Mouse (Mus musculus) monocyte, adult 2 months (primary cell): Measurements from ENCODE around the gene Men1.

Experiments used
- DNase-seq, 2 experiments: peaks; one replicate each; pipeline ENCODE4 v3.0.0; 2022; ENCODE audit warnings: low spot score in 2 of 2, low read depth in 1 of 2

Gene Men1

DNA sequence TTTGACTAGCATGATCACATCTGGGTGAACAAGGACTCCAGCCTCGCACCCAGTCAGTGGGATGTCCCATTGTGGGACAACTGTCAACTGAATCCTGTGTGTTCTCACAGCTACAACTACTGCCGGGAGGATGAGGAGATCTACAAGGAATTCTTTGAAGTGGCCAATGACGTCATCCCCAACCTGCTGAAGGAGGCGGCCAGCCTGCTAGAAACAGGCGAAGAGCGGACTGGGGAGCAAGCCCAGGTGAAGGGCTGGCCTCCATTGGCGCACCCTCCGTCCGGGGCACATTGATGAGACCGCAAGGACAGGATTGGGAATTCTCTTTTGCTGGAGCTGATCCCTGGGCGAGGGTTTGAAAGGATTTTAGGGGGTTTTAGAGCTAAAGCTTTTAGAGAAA, 3.9 kb downstream of the Men1 start:
- DNase-seq = no peak

DNA sequence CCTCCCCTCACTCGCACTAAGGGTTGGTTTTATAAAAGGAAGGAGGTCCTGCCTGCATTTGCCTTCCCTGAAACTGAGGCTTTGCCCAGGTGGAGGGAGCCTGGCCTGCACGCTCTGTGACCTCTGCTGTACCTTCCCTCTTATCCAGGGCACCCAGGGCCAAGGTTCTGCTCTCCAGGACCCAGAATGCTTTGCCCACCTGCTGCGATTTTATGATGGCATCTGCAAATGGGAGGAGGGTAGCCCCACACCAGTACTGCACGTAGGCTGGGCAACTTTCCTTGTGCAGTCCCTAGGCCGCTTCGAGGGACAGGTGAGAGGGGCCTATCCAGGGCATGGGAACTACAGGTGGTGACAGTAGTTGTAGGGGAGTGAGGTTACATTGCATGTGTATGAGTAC, 4.4 kb downstream of the Men1 start:
- DNase-seq = no peak

DNA sequence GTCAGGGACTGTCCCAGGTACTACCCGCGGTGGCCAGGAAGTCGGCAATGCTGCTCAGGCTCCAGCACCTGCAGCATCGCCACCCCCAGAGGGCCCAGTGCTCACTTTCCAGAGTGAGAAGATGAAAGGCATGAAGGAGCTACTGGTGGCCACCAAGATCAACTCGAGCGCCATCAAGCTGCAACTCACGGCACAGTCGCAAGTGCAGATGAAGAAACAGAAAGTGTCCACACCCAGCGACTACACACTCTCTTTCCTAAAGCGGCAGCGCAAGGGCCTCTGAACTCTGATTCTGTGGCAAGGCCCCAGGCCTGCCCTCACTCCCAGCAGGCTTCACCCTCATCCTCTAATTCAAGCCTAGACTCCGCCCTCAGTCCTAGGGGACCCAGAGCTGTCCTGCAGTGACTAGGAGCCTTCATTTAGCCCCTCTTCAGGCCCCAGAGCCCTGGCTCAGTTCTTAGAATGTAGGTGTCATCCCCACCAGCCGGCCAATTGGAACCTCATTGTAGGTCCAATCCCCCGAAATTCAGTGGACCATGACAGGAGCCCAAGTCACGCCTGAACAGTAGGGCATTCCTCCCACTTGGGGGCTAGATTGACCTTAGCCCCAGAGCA, 5.2 kb downstream of the Men1 start:
- peak; percentile 58 to 66 for DNase-seq

DNA sequence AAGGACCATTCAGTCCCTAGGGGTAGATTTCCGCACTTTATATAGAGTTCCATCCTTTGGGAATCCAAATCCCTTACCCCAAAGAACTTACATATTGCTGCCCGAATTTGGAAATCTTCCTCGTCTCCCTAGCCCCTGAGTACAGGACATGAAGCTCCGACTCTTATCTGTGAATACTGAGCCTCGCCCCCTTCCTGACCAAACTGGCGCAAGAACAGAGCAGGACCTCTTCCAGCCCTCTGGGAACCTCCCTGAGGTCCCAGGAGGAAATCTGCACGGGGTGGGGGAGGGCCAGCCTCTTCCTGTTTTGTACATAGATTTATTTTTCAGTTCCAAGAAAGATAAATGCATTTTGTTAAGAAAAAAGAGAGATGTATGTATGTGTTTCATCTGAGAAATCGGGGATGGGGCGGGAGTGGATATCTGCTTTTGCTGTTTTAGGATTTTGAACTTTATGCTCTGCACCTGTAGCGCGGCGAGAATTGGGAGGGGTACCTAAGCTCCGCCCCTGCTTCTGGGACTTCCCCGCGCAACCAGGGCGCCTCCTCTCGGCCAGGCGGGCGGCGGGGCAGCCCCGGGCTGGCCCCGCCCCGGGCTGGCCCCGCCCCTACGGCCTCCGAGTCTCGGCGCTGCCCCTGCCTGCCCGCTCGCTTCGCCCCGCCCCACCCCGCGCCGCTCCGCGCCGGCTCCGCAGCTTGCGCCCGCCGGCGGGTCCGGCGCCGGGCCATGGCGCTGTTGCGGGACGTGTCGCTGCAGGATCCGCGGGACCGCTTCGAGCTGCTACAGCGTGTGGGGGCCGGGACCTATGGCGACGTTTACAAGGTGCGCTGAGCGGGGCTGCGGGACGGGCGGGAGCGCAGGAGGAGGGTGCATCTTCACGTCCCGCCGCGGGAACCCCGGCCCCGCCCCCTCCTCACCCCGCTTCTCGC, 6.0 kb downstream of the Men1 start, which contains the start of gene Map4k2:
TSS of gene Map4k2 (plus strand) at position 612 of the 929 bp plus-strand sequence.
- DNase-seq = peak; percentile 52 to 72

DNA sequence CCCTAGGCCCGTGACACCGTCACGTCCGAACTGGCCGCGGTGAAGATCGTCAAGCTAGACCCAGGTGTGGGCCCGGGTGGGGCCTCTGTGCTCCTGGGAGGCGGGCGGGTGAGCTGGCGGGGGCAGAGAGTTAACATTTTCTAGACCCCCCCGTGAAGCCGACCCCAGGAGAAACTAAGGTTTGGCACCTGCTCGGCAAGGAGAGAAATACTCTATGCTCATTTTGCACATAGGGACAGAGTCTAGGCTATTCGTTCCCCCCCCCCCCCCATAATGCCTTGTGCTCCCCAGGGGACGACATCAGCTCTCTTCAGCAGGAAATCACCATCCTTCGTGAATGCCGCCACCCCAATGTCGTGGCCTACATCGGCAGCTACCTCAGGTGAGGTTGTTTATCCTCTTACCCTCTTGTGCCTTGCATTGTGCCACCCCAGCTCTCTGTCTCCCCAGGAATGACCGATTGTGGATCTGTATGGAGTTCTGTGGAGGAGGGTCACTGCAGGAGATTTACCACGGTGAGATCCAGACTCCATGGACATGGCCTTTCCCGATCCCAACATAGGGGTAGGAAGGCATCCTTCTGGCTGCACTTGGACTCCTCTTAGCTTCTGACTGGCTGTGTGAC, 6.8 kb downstream of the Men1 start:
- DNase-seq = no peak

DNA sequence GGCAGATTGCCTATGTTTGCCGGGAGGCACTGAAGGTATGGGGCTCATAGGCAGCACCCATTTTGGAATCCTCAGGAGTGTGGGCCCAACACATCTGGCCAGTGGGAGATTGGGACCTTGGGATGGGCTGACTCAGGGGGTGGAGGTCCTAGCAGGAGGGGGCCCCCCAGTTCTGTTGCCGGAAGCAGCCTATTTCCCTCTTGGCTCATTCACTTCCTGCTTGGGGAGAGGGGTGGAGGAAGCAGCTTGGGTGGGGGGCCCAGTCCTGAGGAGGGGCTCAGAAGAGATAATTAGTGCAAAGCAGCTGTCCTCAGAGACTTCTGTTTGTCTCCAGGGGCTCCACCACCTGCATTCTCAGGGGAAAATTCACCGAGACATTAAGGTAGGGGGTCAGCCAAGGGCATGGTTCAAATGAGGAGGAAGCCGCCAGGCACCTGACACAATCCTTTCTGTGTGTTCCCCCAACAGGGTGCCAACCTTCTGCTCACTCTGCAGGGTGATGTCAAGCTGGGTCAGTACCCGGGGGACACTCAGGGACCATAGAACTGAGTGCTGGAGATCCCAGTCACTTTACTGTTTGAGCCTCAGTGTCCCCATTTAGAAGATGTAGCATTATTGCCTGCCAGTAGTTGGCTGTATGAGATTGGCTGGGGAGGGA, 7.6 kb downstream of the Men1 start:
- no peak for DNase-seq

DNA sequence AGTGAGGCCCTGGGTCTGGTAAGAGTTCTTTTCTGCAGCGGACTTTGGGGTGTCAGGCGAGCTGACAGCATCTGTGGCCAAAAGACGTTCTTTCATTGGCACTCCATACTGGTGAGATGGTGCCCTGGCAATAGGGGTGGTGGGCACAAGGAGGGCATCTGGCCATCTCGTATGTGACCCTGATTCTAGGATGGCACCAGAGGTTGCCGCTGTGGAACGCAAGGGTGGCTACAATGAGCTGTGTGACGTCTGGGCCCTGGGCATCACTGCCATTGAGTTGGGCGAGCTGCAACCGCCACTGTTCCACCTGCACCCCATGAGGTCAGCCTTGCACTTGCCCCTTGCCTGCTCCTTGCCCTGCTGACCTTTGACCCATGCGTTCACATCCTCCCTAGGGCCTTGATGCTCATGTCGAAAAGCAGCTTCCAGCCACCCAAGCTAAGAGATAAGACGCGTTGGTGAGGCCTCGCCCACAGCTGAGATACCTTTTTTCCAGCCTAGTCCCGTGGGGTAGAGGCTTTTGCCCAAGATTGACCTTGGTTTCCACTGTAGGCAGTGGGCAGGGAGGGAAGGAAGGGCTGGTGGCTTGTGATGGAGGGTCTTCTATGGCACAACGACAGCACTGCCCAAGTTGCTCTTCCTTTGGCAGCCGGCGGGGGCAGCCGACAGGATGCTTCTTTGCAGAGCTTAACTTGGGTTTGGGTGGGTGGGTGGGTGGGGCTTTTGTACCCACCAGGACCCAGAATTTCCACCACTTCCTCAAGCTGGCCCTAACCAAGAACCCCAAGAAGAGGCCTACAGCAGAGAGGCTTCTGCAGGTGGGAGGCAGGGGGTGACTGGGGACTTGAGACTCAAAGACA, 8.5 kb downstream of the Men1 start:
- DNase-seq = no peak

DNA sequence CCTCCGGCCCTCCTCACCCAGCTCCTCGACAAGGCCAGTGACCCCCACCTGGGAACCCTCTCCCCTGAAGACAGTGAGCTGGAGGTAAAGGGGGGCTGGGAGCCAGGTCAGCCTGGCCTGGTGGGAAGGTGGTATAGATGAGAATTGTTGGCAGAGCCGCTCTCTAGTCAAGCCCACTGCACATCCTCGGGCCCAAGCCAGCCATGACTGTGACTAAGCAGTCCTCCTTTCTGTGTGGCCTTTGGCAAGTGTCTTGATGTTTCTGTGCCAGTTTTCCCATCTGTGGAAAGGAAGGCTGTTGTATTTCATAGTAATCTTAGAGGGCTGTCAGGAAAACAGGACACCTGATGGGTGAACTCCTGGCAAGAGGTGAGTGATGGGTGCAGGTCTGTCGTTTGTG, 9.2 kb downstream of the Men1 start:
- DNase-seq = no peak

DNA sequence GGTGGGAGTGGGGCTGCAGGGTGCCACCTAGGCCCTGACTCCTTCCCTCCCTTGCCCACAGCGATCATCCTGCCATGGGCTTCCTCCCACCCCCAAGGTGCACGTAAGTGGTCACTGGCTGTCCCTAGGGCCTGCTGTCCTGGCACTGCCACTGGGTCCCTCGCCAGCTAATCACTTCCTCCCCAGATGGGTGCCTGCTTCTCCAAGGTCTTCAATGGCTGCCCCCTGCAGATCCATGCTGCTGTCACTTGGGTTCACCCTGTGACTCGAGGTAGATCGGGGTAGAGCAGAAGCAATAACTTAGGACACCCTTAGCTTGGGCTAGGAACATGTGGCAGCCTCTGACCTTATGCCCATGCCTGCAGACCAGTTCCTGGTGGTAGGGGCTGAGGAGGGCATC, 11.2 kb downstream of the Men1 start:
- DNase-seq = no peak

DNA sequence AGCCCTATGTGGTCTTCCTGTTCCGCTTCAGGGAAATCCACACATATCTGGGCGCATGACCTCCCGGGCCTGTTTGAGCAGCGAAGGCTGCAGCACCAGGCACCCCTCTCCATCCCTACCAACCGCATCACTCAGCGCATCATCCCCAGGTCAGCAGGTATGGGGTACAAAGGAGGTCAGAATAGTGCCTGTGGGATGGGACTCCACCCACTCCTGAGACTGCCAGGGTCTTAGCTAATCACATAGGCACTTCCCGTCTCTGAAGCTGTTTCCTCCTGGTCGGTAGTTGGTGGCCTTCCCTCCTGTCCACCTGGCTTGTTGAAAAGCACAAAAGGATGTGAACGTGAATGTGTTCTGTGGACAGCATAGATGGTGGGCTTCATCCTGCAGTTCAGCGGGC, 11.9 kb downstream of the Men1 start:
- DNase-seq = no peak

DNA sequence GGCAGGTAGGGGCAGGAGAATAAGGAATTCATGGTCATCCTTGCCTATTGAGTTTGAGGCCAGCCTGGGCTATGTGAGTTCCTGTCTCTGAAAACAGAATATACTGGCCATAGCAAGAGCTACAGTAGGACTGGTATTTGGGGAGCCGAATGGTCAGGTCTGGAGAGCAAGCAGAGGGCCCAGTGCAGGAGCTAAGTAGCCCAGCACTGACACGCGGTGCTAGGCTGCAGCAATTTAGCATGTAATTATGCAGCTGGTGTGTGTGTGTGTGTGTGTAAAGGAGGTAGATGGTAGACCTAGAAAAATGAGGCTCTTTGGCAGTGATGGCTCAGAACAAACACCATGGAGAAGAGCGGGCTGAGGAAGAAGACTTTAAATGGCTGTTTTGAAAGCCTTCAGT, 12.8 kb downstream of the Men1 start:
- no peak for DNase-seq

DNA sequence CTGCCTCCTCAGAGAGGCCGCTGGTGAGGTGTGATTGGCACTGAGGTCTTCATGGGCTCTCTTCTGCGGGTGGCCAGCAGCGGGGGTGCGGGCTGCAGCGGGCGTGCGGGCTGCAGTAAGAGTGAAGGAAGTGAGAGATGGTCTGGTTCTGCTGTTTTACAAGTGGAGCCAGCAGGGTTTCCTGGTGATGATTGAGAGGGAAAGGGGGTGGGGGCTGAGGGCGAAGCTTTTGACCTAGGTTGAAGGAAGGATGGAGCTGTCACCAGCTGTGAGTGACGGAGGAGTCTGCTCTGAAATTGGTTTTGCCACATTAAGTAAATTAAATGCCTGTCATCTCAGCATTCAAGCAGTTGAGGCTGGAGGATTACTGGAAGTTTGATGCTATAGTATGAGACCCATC, 13.9 kb downstream of the Men1 start:
- no peak for DNase-seq

DNA sequence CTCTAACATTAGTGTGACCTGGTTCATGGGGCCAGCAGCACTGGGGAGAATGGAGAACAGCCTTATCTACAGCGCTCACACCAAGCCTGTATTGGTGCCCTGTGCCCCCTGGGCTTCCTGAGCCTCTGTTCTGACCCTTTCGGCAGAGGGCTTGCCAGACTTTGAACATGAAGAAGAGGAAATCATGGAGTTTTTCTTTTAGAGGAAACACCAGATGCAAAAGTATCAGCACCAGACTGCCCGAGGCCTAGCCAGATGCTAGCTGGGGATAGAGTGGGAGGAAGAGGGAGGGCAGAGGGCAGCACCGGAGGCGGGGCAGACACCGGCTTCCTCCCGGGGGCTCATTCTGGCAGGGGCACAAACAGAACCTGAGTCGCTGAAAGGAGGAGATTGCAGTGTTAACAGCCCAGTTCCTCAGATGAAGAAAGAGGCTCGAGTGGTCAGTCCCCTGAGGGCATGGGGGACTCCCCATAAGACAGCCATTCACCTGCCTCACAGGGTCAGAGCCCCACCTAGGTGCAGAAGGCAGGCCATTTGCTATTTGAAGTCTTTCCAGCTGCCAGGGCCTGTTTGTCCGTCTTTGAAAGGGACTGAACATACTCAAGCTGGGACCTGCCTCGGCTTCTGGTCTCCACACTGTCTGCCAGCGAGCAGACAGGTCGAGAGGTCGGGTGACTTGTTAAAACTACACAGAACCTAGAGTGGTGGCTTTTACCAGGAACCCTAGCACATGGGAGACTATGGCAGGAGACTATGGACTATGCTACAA, 14.6 kb downstream of the Men1 start:
- DNase-seq = no peak

DNA sequence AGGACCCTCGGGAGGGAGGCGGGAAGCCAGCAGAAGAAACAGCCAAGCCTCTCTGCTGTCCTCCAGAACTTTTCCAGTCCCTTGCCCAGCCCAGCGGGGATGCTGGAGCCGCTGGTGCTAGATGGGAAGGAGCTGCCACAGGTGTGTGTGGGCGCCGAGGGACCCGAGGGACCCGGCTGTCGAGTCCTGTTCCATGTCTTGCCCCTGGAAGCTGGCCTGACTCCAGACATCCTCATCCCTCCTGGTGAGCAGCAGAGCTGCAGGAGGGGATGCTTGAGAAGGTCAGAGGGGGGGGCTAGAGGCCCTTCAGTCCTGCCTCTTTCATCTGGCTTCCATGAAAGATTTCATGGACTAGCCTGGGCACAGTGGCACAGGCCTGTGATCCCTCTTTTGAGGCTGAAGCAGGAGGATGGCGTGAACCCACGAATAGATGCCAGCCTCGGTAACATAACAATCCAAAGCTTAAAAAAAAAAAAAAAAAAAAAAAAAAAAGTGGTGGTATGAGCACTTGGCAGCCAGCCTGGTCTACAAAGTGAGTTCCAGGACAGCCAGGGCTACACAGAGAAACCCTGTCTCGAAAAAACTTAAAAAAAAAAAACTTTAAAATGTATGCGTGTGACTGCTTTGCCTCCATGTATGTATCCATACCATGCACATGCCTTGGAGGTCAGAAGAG, 16.8 kb downstream of the Men1 start:
- no peak for DNase-seq

DNA sequence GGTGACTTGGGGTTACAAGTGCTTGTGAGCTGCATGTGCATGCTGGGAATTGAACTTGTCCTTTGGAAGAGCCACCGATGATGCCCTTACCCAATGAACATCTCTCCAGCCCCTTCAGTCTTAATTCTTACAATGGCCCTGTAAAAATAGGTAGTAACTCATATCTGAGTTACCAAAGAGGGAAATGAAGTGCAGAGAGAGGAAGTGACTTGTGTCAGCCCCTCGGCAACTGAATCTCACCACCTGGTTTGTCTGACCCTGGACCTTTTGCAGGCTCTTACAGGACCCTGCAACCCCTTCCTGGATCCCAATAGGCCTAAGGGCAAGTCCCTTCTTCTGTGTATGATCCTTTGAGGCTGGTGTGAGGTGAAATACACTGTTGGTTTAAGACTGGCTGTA, 17.3 kb downstream of the Men1 start:
- no peak for DNase-seq

DNA sequence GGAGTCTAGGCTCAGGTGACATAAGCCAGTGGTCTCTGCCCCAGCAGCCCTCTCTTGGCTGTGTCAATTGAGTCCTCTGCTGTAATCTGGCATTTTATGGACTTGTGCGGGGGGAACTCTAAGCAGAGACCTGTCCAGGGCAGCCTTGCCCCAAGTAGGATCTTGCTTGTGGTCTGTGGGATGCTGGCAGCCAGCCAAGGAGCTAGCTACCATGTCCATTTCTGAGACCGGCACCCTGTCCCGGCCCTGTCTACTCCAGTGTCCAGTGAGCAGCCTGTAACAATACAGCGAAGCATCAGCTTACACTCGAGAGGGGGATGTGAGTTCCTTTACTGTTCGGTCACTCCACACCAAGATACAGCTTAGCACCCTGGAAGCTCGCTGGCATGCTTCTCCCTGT, 19.3 kb downstream of the Men1 start:
- DNase-seq = no peak

DNA sequence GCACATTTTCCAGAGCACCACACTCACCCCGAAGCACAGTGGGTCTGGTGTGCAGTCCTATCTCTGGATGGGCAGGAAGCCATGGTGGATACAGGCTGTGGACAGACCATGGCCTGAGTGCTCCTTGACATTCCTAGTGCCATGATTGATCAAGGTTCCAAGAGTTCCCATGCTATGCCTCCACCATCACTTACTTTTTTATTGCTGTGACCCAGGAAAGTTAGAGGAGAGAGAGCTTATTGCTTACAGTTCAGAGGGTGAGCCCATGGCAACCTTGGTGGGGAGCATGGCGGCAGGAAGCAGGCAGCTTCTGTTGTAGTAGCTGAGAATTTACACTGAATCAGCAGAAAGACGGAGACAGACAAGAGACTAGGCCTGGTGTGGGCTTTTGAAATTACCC, 26.5 kb downstream of the Men1 start:
- no peak for DNase-seq

DNA sequence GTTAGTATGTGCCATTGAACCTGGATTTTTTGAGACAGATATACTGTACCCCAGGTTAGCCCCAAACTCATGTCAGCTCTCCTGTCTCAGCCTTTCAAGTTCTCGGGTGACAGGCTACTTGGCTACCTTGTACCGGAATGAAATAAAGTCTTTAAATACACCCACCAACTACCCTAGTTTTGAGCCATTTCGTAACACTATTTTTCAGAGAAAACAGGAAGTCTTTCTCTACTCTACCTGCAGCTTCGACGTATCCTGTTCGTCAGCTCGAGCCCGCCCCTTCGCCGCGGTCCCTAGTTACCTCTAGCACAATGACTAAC, 28.3 kb downstream of the Men1 start:
- no peak for DNase-seq

DNA sequence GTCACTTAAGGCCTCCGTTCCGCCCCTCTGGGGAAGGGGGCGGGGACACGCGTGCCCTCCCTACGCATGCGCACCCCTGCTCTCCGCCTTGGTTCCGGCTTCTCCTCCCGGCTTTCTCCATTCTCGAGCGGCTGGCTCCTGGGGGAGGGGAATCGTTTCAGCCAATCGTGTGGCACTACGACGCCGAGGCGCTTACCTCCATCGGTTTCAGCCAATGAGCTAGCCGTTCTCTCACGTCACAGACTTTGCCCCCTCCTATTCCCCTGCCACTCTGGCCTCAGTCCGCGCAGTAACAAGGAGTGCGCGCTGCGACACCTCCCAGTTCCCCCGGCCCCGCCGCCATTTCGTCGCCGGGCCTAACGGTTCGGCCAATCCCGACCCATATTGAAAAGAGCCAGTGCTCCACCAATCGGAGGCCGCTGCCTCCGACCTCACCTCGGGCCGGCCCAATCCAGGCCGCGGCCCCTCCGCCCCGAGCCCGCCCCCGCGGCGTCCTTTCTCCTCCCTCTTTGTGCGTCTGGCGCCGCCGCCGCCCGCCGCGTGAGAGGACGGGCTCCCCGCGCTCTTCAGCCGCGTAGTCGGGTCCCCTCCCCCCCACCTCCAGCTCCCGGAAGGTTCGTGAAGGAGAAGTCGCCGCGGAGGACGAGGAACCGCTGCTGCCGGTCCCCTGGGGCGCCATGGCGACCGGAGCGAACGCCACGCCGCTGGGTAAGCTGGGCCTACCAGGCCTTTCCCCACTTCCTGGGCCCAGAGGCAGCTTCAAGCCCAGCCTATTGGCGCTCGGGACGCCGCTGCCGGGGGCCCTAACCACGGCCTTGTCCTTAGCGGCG, 28.8 kb downstream of the Men1 start, which contains the start of gene Sf1:
TSS of gene Sf1 (plus strand) at position 280 of the 830 bp plus-strand sequence.
- peak; percentile 99 for DNase-seq
